Mouse (Mus musculus) limb, embryonic 13.5 days (tissue): ENCODE measurements around the gene Ptk7. TPM values are rescaled to one million over a fixed set of nuclear protein-coding genes. Genes with fewer than 3 reads are reported as not detected.
"Not testable (repeated sequence)": the region's sequence is repeated elsewhere in the genome, so short reads cannot be mapped to it uniquely, and the experiment has no call there.

Source experiments
- ATAC-seq: fragments of 200-750 bp; cut with Nextera tagmentation; 2 replicates; pipeline ENCODE4 v1.8.0; 2017; ENCODE audit warnings: low read depth, moderate number of reproducible peaks, moderate TSS enrichment; ENCODE audit not compliant: low FRiP score
- H3K27ac ChIP-seq: fragments of 300-500 bp; sonication (generic); 2 replicates; pipeline ENCODE4 v1.5.1; 2015; ENCODE audit warnings: inconsistent platforms, mild to moderate bottlenecking, moderate library complexity
- H3K27me3 ChIP-seq: fragments of 300-500 bp; sonication (generic); 2 replicates; pipeline ENCODE4 v1.6.1; 2015; ENCODE audit warnings: mild to moderate bottlenecking, inconsistent platforms
- H3K36me3 ChIP-seq: fragments of 300-500 bp; sonication (generic); 2 replicates; pipeline ENCODE4 v1.6.1; 2015; ENCODE audit warnings: inconsistent platforms, mild to moderate bottlenecking, moderate library complexity
- H3K4me1 ChIP-seq: fragments of 300-500 bp; sonication (generic); 2 replicates; pipeline ENCODE4 v1.6.1; 2015; ENCODE audit warnings: inconsistent platforms
- H3K4me2 ChIP-seq: fragments of 300-500 bp; sonication (generic); replicated peaks from 2 replicates; pipeline ENCODE4 v1.6.1; 2015; ENCODE audit warnings: inconsistent platforms, mild to moderate bottlenecking, moderate library complexity
- H3K4me3 ChIP-seq: fragments of 300-500 bp; sonication (generic); 2 replicates; pipeline ENCODE4 v1.5.1; 2015; ENCODE audit warnings: moderate library complexity, mild to moderate bottlenecking, inconsistent platforms
- H3K9ac ChIP-seq: fragments of 300-500 bp; sonication (generic); 2 replicates; pipeline ENCODE4 v1.6.1; 2015; ENCODE audit warnings: mild to moderate bottlenecking, inconsistent platforms
- H3K9me3 ChIP-seq: fragments of 300-500 bp; sonication (generic); 2 replicates; pipeline ENCODE4 v1.6.1; 2016; ENCODE audit warnings: inconsistent platforms
- WGBS: fragments of 180-500 bp; shearing (Covaris S2); methylation state at CpG from one replicate; pipeline ENCODE4 v1.1.7; 2015; 5-methylcytosine and 5-hydroxymethylcytosine counted together
- polyA plus RNA-seq: library from polyadenylated mRNA; unstranded; fragments of >200 nt; fragmentation: Nextera tagmentation; extraction: Ambion mirVana; gene quantifications from 2 replicates; pipeline ENCODE4 v1.2.1, GENCODE M21; 2015

Gene Ptk7
- polyA plus RNA-seq, 1 experiment from 2014 or later: 138 TPM

DNA sequence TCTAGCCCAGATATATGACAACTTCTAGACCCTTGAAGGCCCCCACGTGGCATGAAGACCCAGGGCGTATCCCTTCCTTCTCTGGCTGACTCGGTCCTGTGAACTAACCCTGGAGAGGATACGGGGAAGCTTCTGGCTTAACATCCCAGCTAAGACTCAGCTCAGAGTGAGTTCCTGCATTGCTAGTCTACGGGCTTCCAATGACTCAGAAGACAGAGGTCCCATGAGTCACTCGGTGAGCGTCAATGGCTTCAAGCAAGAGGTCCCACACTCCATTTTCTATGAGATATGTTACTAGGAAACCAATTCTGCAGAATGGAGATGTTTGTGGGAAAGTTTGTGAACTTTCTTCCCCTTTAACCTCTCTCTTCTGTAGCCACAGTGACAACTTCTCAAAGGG lies 54.8 kb downstream of the Ptk7 start:
- no peak overlapping the region for H3K4me3 ChIP-seq
- H3K4me1 ChIP-seq: no peaks in the 10 kb centered on the region
- no peak overlapping the region for H3K27ac ChIP-seq
- peaks cover 93% of the 10 kb centered on the region for H3K36me3 ChIP-seq
- H3K4me2 ChIP-seq: no peak overlapping the region
- H3K9me3 ChIP-seq: no peaks in the 10 kb centered on the region
- 95% methylated on average over 7 of the region's 7 CpGs for WGBS
- no peak for ATAC-seq
- no peak overlapping the region for H3K9ac ChIP-seq
- no peaks in the 10 kb centered on the region for H3K27me3 ChIP-seq

- Histone ChIP-seq H3K9ac (no peak overlapping the region), H3K36me3 (peaks cover 97% of the 10 kb centered on the region), H3K4me2 (no peak overlapping the region), H3K27me3 (no peaks in the 10 kb centered on the region), H3K4me1 (no peaks in the 10 kb centered on the region), H3K9me3 (no peaks in the 10 kb centered on the region), H3K27ac (no peak overlapping the region; the same call in 1 of the 2 replicates), H3K4me3 (no peak overlapping the region)
- no peak for ATAC-seq
- 91% methylated on average over 11 of the region's 11 CpGs for WGBS
Observed at GRCm38 (mm10) chr17:46571005-46571404, 58.3 kb downstream of the Ptk7 start.

DNA sequence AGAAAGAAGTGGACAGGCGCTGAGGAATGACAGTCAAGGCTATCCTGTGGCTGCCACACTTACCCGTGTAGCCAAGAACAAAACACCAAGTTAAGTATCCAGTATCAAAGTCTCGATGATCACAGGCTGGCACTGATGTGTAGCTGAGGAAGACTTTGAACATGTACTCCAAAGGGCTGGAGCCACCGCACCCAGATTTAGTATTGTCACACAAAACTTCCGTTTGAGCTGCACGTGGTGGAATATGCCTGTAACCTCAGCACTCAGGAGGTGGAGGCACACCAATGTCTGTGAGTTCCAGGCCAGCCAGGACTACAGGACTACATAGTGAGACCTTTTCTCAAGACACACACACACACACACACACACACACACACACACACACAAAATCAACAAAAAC lies 70.2 kb downstream of the Ptk7 start:
- Histone ChIP-seq H3K27me3 (no peaks in the 10 kb centered on the region), H3K4me1 (peaks cover 18% of the 10 kb centered on the region), H3K4me3 (no peak overlapping the region), H3K27ac (no peak overlapping the region), H3K36me3 (peaks cover 15% of the 10 kb centered on the region), H3K9me3 (no peaks in the 10 kb centered on the region), H3K4me2 (no peak overlapping the region), H3K9ac (no peak overlapping the region)
- ATAC-seq: no peak
- 96% methylated on average over 6 of the region's 6 CpGs for WGBS

DNA sequence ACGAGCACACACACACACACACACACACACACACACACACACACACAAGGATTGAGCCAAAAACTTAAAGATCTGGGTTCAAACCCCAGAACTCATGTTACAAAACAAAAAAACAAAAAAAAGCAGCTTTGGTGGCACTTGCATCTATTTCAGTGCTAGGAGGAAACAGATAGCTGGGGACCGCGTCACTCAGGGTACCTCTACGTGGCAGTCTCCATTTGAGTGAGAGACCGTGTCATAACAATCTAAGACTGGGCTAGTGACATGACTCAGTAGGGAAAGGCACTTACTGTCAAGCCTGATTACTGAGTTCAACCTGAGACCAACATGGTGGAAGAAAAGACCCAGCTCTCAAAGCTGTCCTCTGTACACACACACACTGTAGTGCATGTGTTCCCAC lies 71.2 kb downstream of the Ptk7 start:
- Histone ChIP-seq H3K36me3 (peaks cover 5% of the 10 kb centered on the region), H3K4me1 (peaks cover 28% of the 10 kb centered on the region), H3K9me3 (no peaks in the 10 kb centered on the region), H3K4me3 (no peak overlapping the region), H3K9ac (no peak overlapping the region), H3K4me2 (no peak overlapping the region), H3K27ac (no peak overlapping the region), H3K27me3 (no peaks in the 10 kb centered on the region)
- 84% methylated on average over 5 of the region's 5 CpGs for WGBS
- ATAC-seq: no peak

DNA sequence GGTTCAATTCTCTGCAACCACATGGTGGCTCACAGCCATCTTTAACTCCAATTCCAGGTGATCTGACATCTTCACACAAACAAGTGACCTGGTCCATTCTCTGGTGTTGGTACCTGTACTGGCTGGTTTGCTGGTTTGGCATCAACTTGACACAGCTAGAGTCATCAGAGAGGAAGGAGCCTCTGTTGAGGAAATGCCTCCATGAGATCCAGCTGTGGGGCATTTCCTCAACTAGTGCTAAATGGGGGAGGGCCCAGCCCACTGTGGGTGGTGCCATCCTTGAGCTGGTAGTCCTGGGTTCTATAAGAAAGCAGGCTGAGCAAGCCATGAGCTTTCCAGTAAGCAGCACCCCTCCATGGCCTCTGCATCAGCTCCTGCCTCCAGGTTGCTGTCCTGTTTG lies 72.0 kb downstream of the Ptk7 start:
- H3K36me3 ChIP-seq, H3K9me3 ChIP-seq, H3K27me3 ChIP-seq, ATAC-seq: not testable (repeated sequence)
- peak overlapping the region; percentile 91 for H3K27ac ChIP-seq
- peaks cover 35% of the 10 kb centered on the region for H3K4me1 ChIP-seq
- H3K4me3 ChIP-seq: peak overlapping the region; percentile 99; the same call in 1 of the 2 replicates
- peak overlapping the region; percentile 74; the same call in 1 of the 2 replicates for H3K9ac ChIP-seq
- H3K4me2 ChIP-seq: peak overlapping the region; percentile 79

DNA sequence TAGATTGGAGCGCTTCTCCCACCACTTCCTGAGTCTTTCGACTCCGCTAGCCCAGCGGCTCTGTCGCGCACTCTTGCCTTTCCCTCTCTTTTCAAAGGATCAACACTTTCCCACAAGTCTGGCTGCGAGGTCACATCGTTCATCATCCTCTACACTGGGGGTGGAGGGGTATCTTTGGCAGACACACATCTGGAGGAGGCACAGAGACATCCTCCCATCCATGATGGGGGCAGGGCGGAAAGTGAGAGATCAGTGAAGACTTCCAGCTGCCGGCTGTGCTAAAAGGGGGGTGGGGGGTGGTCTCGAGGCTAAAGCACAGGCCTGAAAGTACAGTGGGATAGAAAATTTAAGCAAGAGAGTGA lies 72.7 kb downstream of the Ptk7 start:
- ATAC-seq: peak; percentile 4; the same call in 1 of the 2 replicates
- Histone ChIP-seq H3K27ac (peak overlapping the region; percentile 91), H3K9ac (peak overlapping the region; percentile 74), H3K4me1 (peaks cover 38% of the 10 kb centered on the region), H3K4me3 (peak overlapping the region; percentile 99), H3K27me3 (no peaks in the 10 kb centered on the region), H3K36me3 (peaks cover 7% of the 10 kb centered on the region), H3K9me3 (no peaks in the 10 kb centered on the region), H3K4me2 (peak overlapping the region; percentile 79)
- WGBS: under 1% methylated on average over 11 of the region's 11 CpGs

- peak within 1 kb of the TSS; percentile 92 for H3K4me2 ChIP-seq
- H3K9me3 ChIP-seq: no peaks in the 10 kb centered on the region
- under 1% methylated on average over 83 of the region's 87 CpGs for WGBS
- H3K9ac ChIP-seq: peak within 1 kb of the TSS; percentile 99
- no peaks in the 10 kb centered on the region for H3K27me3 ChIP-seq
- H3K27ac ChIP-seq: peak within 1 kb of the TSS; percentile 91
- peak within 1 kb of the TSS; percentile 99 for H3K4me3 ChIP-seq
- H3K36me3 ChIP-seq: peaks cover 14% of the 10 kb centered on the region
- peak; percentile 94 for ATAC-seq
- peaks cover 38% of the 10 kb centered on the region for H3K4me1 ChIP-seq
Observed at GRCm38 (mm10) chr17:46555673-46556583, 73.4 kb downstream of the Ptk7 start, which contains the start of gene Srf. Srf (minus strand) TSS chr17:46556175.

DNA sequence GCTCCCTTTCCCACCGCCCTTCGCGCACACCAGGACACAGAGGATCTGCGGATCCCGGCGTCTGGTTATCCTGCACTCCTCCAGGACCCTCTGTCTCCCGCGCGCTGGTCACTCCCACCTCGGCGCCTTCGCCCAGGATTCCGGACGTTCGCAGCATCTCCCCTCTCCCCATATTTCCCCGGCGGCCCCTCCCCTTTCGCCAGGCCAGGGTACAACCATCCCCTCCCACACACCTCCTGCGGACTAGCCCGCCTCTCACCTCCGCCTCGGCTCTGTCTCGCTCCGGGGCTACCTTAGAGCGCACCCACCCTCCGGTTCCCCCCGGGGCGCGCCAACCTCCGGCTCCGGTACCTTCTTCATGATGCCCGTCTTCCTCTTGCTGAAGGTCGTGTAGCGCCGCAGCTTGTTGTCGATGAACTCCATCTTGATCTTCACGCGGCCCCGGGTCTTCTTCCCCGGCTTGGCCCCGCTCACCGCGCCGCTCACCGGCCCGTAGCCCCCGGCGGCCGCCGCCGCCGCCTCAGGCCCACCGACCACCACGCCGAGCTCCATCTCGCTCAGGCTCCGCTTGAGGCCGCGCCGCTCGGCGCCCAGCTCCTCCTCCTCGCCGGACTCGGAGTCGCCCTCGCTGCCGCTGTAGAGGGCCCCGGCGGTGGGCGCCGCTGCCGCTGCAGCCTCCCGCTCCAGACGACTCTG lies 74.2 kb downstream of the Ptk7 start:
- WGBS: under 1% methylated on average over 74 of the region's 75 CpGs
- ATAC-seq: no peak

DNA sequence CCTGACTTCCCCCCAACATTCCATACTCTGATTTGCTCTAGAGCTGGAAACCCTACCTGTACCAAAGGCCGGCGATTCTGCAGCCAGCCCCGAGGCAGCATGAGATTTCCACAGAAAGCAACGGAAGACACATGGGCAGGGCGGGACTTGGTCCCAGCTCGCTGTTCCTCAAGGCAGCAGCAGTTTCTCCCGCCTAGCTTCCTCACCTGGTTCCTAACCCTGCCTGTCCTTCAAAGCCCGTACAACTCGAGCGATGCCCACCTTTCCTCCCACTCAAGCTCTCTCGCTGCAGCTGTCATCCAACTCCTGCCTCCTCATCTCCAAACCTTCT lies 74.7 kb downstream of the Ptk7 start:
- peaks cover 38% of the 10 kb centered on the region for H3K4me1 ChIP-seq
- peak overlapping the region; percentile 88 for H3K27ac ChIP-seq
- H3K27me3 ChIP-seq: no peaks in the 10 kb centered on the region
- peak overlapping the region; percentile 99 for H3K4me3 ChIP-seq
- peak overlapping the region; percentile 99 for H3K9ac ChIP-seq
- H3K9me3 ChIP-seq: no peaks in the 10 kb centered on the region
- no peak for ATAC-seq
- under 1% methylated on average over 11 of the region's 11 CpGs for WGBS
- H3K36me3 ChIP-seq: peaks cover 27% of the 10 kb centered on the region
- peak overlapping the region; percentile 92 for H3K4me2 ChIP-seq

More for the DNA sequence above, 74.2 kb downstream of the Ptk7 start:
- Histone ChIP-seq H3K27me3 (no peaks in the 10 kb centered on the region), H3K4me2 (peak overlapping the region; percentile 92), H3K9ac (peak overlapping the region; percentile 99), H3K27ac (peak overlapping the region; percentile 88), H3K36me3 (peaks cover 22% of the 10 kb centered on the region), H3K4me3 (peak overlapping the region; percentile 99), H3K9me3 (no peaks in the 10 kb centered on the region), H3K4me1 (peaks cover 38% of the 10 kb centered on the region)

- no peak for ATAC-seq
- Histone ChIP-seq H3K27me3 (no peaks in the 10 kb centered on the region), H3K4me1 (peaks cover 38% of the 10 kb centered on the region), H3K27ac (peak overlapping the region; percentile 63; the same call in 1 of the 2 replicates), H3K4me3 (peak overlapping the region; percentile 99), H3K9ac (peak overlapping the region; percentile 99), H3K4me2 (peak overlapping the region; percentile 92), H3K36me3 (peaks cover 32% of the 10 kb centered on the region), H3K9me3 (no peaks in the 10 kb centered on the region)
- 62% methylated on average over 3 of the region's 3 CpGs for WGBS
Observed at GRCm38 (mm10) chr17:46553926-46554325, 75.4 kb downstream of the Ptk7 start.

- H3K9ac ChIP-seq: peak overlapping the region; percentile 99; the same call in 1 of the 2 replicates
- H3K4me1 ChIP-seq: peaks cover 38% of the 10 kb centered on the region
Observed at GRCm38 (mm10) chr17:46553469-46553868, 75.8 kb downstream of the Ptk7 start.

GRCm38 (mm10) chr17:46552841-46553423 lies 76.4 kb downstream of the Ptk7 start:
- no peak overlapping the region for H3K9ac ChIP-seq
- peaks cover 38% of the 10 kb centered on the region for H3K4me1 ChIP-seq
- peak; percentile 75 for ATAC-seq
- H3K36me3 ChIP-seq: peaks cover 42% of the 10 kb centered on the region
- peak overlapping the region; percentile 92 for H3K4me2 ChIP-seq
- peaks cover 1% of the 10 kb centered on the region; the same call in 1 of the 2 replicates for H3K27me3 ChIP-seq
- WGBS: 2% methylated on average over 24 of the region's 24 CpGs
- no peaks in the 10 kb centered on the region for H3K9me3 ChIP-seq
- peak overlapping the region; percentile 99 for H3K4me3 ChIP-seq
- peak overlapping the region; percentile 63 for H3K27ac ChIP-seq

More at GRCm38 (mm10) chr17:46553469-46553868, 75.8 kb downstream of the Ptk7 start:
- Histone ChIP-seq H3K9me3 (no peaks in the 10 kb centered on the region), H3K27me3 (no peaks in the 10 kb centered on the region), H3K4me3 (peak overlapping the region; percentile 99), H3K36me3 (peaks cover 36% of the 10 kb centered on the region), H3K27ac (peak overlapping the region; percentile 63), H3K4me2 (peak overlapping the region; percentile 92)
- no peak for ATAC-seq
- 37% methylated on average over 11 of the region's 11 CpGs for WGBS
